Mouse (Mus musculus) Patski (cell line): Measurements from ENCODE around the gene Mars. TPM values are rescaled to one million over a fixed set of nuclear protein-coding genes. Genes with fewer than 3 reads are reported as not detected.

Source experiments
- ATAC-seq: fragments of 100-300 bp; one replicate; pipeline ENCODE4 v1.8.0; 2021
- CTCF ChIA-PET: fragments of 350-600 bp; sonication (Branson Sonifier 250); formaldehyde crosslinking; loops from one replicate; lab custom pipeline; 2022; ENCODE audit warnings: inconsistent platforms; lab: Charles Lee
- POLR2A ChIA-PET: fragments of 350-600 bp; sonication (Branson Sonifier 250); formaldehyde crosslinking; loops from one replicate; lab custom pipeline; 2022; ENCODE audit warnings: antibody characterized with exemption, inconsistent platforms; lab: Charles Lee
- DNase-seq: peaks from one replicate; pipeline ENCODE4 v3.0.0-alpha.2; 2011; ENCODE audit warnings: low read depth, low spot score
- H3K27me3 ChIP-seq: fragments of 371-371 bp; one replicate; pipeline ENCODE4 v1.5.1; 2021
- CTCF ChIP-seq: fragments of 100-300 bp; IDR thresholded peaks from one replicate; pipeline ENCODE4 v1.5.1; 2021
- in situ Hi-C: fragments of 300-500 bp; cut with MboI; formaldehyde crosslinking; loops from 3 replicates; pipeline ENCODE4 v1.11.1; 2018; ENCODE audit warnings: low pct_unique_long_range_greater_than_20kb, mixed read lengths
- polyA plus RNA-seq: library from polyadenylated mRNA; unstranded; gene quantifications from one replicate; pipeline ENCODE4 v1.2.3, GENCODE M21; 2021

The Mars gene
- polyA plus RNA-seq: 152 TPM

DNA sequence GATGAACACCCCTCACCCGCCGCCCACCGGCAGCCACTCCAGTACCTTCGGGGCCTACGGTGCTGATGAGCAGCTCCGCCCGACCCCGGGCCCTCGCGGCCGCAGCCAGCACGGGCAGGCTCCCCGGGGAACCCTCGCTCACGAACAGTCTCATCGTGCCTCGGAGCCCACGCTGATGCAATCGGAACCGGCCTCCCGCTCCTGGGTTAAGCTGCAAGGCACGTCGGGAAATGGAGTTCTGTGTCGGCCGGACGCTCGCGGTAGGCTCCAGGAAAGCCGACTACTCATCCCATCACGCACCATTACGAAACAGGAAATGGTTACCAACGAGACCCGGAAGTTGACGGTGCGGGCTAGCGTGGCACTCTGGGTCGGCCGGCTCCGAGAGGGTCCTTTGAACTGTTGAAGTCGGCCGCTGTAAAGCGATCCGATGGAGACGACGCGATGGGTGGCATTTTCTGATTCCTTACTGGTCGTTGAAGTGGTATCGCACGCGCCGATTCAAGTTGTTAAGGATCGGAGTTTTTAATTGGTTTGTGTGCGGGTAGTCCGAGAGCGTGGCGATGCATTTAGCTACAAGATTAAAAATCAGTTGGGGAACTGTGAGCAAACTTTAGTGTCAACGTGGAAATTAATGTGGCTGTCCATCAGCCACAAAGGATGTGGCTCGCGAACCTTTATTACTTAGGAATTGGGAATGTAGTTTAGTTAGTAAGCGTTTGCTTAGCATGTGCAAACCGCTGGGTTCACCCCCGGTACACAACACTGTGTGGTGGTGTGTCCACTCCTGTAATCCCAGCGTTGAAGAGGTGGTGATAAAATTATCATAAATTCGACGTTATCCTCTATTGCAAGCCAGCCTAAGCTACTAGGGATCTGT is at the start of gene Mars:
Gene Mars, minus strand, starts transcription at position 311 of the 880 bp plus-strand sequence.
- peak; percentile 88 for ATAC-seq
- no peaks in the 10 kb centered on the region for H3K27me3 ChIP-seq
- in situ Hi-C loops: no loop called here
- ChIA-PET CTCF (interaction anchor here (0.8 to 2.0 kb wide), 6 partner anchors 8 to 27 kb away, joined by 3 to 8 read pairs (median 4); partner anchors contain the start of gene Arhgap9), POLR2A (interaction anchor here (1.1 to 1.5 kb wide), 3 partner anchors 18 to 25 kb away, joined by 3 to 4 read pairs (median 3); no protein-coding TSS in a partner anchor)
- DNase-seq: peak; percentile 80
- TF ChIP-seq CTCF: no peak

DNA sequence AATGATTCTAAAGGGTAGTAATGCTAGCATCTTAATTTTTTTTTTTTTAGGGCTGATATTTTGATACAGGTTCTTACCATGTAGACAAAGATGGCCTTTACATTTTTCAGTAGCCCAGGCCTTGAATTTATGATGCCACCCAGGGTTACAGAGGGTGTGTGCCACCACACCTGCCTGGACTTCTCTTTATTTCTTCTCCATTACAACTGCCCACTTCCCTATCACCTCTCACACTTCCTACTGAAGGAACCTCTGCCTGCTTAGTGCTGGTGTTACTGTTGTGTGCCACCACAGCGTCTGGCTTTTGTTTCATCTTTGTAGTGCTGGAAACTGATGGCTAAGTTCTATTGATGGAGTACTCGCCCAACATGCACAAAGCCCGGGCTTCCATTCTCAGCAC is 49.1 kb upstream of the Mars start:
- DNase-seq (no peak), ATAC-seq (no peak)
- ChIA-PET POLR2A (no interaction called here), CTCF (no interaction called here)
- no peak for TF ChIP-seq CTCF
- H3K27me3 ChIP-seq: peaks cover 4% of the 10 kb centered on the region
- in situ Hi-C loops: no loop called here

DNA sequence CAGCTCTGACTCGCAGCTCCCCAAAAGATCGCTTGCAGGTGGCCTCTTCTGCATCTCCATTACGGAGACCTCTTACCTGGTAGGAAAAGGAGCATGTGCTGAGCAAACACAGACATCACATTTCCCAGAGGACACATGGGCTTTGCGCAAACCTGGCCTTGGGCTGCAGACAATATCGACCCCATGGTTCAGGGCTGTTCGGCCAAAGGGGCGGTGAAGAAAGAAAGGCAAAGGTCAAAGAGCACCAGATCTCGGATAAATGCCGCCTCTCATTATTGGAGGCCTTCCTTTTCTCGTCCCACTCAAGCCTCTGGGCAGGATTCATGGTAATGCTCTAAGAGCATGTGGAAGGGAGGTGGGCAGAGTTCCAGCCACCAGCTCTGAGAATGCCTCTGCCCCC is 43.8 kb upstream of the Mars start:
- DNase-seq (no peak), ATAC-seq (no peak)
- CTCF ChIA-PET: no interaction called here
- H3K27me3 ChIP-seq: peaks cover 10% of the 10 kb centered on the region
- no peak for TF ChIP-seq CTCF
- POLR2A ChIA-PET: no interaction called here
- in situ Hi-C loops: no loop called here

DNA sequence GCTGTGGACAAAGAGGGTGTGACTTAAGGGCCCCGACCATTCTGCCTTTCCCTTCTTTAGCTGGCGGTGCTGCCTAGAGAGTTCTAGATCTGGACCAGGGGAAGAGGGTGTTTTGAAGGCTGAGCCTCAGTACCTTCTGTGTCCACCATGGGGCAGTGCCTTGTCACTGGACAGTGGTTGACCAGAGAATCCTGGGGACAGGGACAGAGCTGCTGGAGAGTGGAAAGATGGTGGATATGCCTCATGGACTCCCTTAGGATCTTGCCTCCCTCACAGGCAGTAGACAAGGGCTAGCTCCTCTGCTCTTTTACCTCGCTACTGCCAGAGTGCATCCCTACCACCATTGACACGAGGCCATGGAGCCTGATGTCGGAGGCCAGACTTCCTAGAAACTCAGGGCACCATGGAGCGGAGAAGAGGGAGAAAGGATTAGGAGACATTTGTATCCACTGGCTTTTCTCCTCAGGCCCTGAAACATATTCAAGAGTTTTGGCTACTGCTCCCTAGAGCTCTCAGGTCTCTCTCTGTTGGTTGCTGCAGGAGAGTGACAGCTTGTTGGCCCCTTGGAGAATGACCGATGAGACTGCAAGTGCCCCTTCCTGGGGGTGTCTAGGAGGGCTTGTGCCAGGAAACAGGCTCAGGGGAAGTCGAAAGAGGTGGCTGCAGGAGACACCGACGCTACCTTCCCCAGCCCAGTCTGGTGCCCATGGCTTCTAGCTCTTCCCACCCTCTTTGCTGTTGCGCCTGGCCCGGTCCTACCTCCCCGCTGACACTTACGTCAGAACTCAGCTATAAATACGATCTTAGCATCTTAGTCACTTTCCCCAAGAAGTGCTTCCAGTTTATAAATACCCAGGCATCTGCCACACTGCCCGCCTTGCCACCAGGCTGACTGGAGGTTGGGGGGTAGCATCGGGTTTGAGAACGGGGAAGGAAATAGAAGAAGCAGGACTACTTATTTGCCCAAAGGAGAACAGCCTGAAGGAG is 42.6 kb upstream of the Mars start, which contains the start of gene Inhbe:
Gene Inhbe, minus strand, starts transcription at position 503 of the 987 bp plus-strand sequence.
- POLR2A ChIA-PET: no interaction called here
- TF ChIP-seq CTCF: no peak
- ATAC-seq (peak; percentile 41), DNase-seq (no peak)
- CTCF ChIA-PET: interaction anchor here (1.0 kb wide), 1 partner anchor 12 kb away, joined by 3 read pairs; no protein-coding TSS in a partner anchor
- in situ Hi-C loops: no loop called here
- peaks cover 10% of the 10 kb centered on the region for H3K27me3 ChIP-seq

DNA sequence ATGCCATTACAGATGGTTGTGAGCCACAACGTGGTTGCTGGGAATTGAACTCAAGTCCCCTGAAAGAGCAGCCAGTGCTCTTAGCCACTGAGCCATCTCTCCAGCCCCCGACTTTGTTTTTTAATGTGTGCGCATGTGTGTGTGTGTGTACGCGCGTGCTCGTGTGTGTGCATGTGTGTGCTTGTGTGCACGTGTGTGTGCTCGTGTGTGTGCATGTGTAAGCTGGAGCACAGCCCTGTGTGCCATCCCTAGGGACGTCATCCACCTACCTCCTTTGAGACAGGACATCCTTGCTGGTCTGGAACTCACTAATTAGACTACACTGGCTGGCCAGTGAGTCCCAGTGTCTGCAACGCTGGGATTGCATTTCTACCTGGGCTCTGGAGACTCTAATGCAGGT is 41.2 kb upstream of the Mars start:
- peaks cover 10% of the 10 kb centered on the region for H3K27me3 ChIP-seq
- DNase-seq (no peak), ATAC-seq (no peak)
- ChIA-PET CTCF (interaction anchor here (1.0 kb wide), 1 partner anchor 10 kb away, joined by 3 read pairs; no protein-coding TSS in a partner anchor), POLR2A (no interaction called here)
- no peak for TF ChIP-seq CTCF
- in situ Hi-C loops: no loop called here

DNA sequence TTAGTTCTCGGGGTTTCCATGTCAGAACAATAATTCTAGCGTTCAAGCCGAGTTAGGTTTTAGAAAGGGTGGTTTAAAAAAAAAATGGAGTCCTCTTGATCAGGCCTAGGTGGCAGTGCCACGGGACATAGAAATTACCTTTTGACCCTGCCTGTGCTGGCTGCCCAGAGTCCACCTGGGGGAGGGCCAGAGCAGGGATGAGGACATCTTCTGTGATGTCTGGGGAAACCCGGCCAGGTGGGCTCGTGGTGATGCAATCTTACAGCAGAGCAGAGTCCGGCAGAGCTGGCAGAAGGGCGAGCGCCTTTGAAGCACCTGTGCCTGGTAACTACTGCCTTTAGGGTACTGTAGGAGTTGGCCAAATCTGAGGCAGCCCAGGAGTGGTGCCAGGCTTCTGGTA is 40.6 kb upstream of the Mars start:
- in situ Hi-C loops: no loop called here
- DNase-seq: no peak
- POLR2A ChIA-PET: no interaction called here
- CTCF ChIA-PET: no interaction called here
- peaks cover 10% of the 10 kb centered on the region for H3K27me3 ChIP-seq
- TF ChIP-seq CTCF: no peak
- no peak for ATAC-seq

DNA sequence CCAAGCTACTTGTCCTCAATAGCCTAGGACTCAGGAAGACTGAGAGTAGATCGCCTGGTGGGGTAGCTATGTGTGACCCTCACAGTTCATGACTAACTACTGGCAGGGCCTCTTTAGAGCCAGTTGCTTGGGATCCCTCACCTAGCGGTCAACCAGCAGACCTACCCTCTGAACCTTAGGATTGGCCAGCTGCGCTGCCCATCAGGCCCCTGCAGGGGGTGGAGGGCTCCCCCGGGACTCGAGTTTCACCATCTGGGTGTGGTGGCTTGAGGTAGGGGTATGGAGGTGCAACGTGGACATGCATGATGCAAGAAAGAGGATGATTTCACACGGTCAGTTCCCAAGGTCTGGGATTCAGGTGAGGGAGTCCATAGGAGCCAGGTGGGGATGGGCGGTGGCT is 40.1 kb upstream of the Mars start:
- DNase-seq: no peak
- CTCF ChIA-PET: interaction anchor here (1.0 to 1.6 kb wide), 5 partner anchors 10 to 186 kb away, joined by 3 to 5 read pairs (median 3); partner anchors contain the start of gene Gli1
- POLR2A ChIA-PET: no interaction called here
- no peak for ATAC-seq
- in situ Hi-C loops: no loop called here
- no peak for TF ChIP-seq CTCF
- peaks cover 10% of the 10 kb centered on the region for H3K27me3 ChIP-seq

DNA sequence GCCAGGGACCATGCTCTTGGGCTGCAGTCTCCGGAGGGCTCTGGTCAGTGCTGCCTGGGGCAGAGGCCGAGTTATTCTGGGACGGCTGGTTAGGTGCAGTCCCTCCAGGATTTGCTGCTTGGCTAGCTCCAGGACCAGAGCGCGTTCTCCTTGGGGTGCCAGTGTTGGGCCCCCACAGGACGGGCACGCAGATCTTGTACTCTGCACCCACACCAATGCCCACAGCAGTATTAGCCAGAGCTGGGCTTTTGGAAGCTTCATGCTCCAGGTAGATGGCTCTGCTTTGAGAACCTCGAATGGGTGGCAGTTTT is 39.7 kb upstream of the Mars start:
- CTCF ChIA-PET: interaction anchor here (0.6 to 1.6 kb wide), 7 partner anchors 9 to 187 kb away, joined by 3 to 5 read pairs (median 3); partner anchors contain the start of gene Gli1
- TF ChIP-seq CTCF: no peak
- ATAC-seq (no peak), DNase-seq (no peak)
- H3K27me3 ChIP-seq: peaks cover 10% of the 10 kb centered on the region
- in situ Hi-C loops: no loop called here
- POLR2A ChIA-PET: no interaction called here

DNA sequence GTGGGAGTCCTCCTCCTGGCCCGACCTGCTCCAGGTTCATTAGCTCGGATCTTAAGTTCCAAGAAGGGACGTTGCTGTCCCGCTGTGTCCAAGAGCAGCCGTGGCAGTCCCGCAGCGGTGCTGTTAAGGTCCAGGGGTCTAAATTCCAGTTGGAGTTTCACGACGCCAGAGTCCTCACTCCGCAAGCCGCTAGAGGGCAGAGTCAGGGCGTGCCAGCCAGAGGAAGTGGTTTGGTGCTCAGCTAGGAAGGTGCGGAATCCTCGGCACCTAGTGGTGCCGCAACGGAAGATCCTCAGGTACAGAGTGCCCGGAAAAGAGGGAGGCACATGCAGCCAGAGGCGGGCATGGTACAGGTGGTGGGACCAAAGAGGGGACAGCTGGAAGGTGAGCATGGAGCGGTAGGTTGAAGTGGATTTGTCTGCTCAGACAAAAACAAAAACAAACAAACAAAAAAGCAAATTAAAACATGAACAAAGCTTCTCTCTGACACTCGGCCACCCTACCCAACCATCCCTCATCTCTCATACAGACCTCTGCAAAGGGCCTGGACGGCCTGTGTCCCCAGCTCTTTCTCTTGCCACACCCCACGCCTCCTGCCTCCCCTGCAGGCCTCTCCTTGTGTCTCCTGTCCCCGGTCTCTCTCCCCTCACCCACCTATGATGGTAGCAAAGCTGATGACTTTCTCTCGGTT is 39.2 kb upstream of the Mars start:
- in situ Hi-C loops: no loop called here
- POLR2A ChIA-PET: no interaction called here
- no peak for DNase-seq

DNA sequence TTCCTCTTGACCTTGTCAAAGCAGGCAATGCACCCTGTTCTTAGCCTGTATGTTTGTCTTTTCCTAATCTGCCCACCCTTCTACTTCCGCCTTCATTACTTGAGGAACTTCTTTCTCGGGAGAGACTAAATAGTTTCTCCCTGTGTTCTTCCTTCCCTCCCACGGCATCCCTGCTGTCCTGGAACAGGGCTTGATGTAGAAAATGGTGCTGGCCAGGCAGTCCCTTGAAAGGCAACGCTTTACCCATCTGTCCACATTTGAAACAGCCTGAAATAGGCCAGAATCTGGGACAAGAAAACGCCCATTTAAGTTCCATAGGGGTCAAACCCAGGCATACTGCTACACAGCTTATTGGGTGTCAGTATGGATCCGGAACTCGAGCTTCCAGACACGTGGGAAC is 38.2 kb upstream of the Mars start:
- CTCF ChIA-PET: no interaction called here
- TF ChIP-seq CTCF: no peak

More for the DNA sequence above, 39.2 kb upstream of the Mars start:
- TF ChIP-seq CTCF: no peak
- peak; percentile 39 for ATAC-seq
- H3K27me3 ChIP-seq: peaks cover 7% of the 10 kb centered on the region
- CTCF ChIA-PET: interaction anchor here (0.6 to 1.6 kb wide), 7 partner anchors 9 to 187 kb away, joined by 3 to 5 read pairs (median 3); partner anchors contain the start of gene Gli1

More for the DNA sequence above, 38.2 kb upstream of the Mars start:
- peaks cover 7% of the 10 kb centered on the region for H3K27me3 ChIP-seq
- ATAC-seq (no peak), DNase-seq (no peak)
- in situ Hi-C loops: no loop called here
- POLR2A ChIA-PET: no interaction called here
